Mouse (Mus musculus) limb, embryonic 14.5 days (tissue): ENCODE data around the gene Dmac1. TPM values are rescaled to one million over a fixed set of nuclear protein-coding genes. Genes with fewer than 3 reads are reported as not detected.

Experiments
- ATAC-seq: fragments of 200-750 bp; cut with Nextera tagmentation; 2 replicates; pipeline ENCODE4 v1.8.0; 2017; ENCODE audit warnings: low read depth, moderate number of reproducible peaks, moderate TSS enrichment; ENCODE audit not compliant: low FRiP score
- DNase-seq: peaks from one replicate; pipeline ENCODE4 v3.0.0-alpha.2; 2015; ENCODE audit warnings: low spot score
- H3K27ac ChIP-seq: fragments of 300-500 bp; sonication (generic); replicated peaks from 2 replicates; pipeline ENCODE4 v1.5.1; 2014; ENCODE audit warnings: low read depth, mild to moderate bottlenecking, low read length, moderate library complexity, mixed read lengths
- H3K27me3 ChIP-seq: fragments of 300-500 bp; sonication (generic); 2 replicates; pipeline ENCODE4 v1.6.1; 2014; ENCODE audit warnings: low read length, mixed read lengths; ENCODE audit not compliant: control insufficient read depth, insufficient read depth
- H3K36me3 ChIP-seq: fragments of 300-500 bp; sonication (generic); 2 replicates; pipeline ENCODE4 v1.6.1; 2014; ENCODE audit warnings: mild to moderate bottlenecking, low read length, moderate library complexity, mixed read lengths; ENCODE audit not compliant: control insufficient read depth, insufficient read depth
- H3K4me1 ChIP-seq: fragments of 300-500 bp; sonication (generic); 2 replicates; pipeline ENCODE4 v1.6.1; 2014; ENCODE audit warnings: antibody characterized with exemption, low read length, mixed read lengths; ENCODE audit not compliant: control insufficient read depth, insufficient read depth
- H3K4me2 ChIP-seq: fragments of 300-500 bp; sonication (generic); replicated peaks from 2 replicates; pipeline ENCODE4 v1.6.1; 2014; ENCODE audit warnings: low read depth, mild to moderate bottlenecking, low read length, moderate library complexity; ENCODE audit not compliant: severe bottlenecking
- H3K4me3 ChIP-seq: fragments of 300-500 bp; sonication (generic); replicated peaks from 2 replicates; pipeline ENCODE4 v1.5.1; 2014; ENCODE audit warnings: low read length
- H3K9ac ChIP-seq: fragments of 300-500 bp; sonication (generic); 2 replicates; pipeline ENCODE4 v1.6.1; 2014; ENCODE audit warnings: mild to moderate bottlenecking, low read depth, low read length, moderate library complexity; ENCODE audit not compliant: severe bottlenecking
- H3K9me3 ChIP-seq: fragments of 300-500 bp; sonication (generic); 2 replicates; pipeline ENCODE4 v1.6.1; 2016; ENCODE audit warnings: low read length; ENCODE audit not compliant: control insufficient read depth
- POLR2A ChIP-seq: fragments of 200-500 bp; IDR thresholded peaks from 2 replicates; pipeline ENCODE4 v1.8.0; 2012; ENCODE audit warnings: inconsistent platforms, mild to moderate bottlenecking, moderate library complexity, borderline replicate concordance; ENCODE audit not compliant: insufficient read depth, insufficient read length; ENCODE audit errors: extremely low read depth
- WGBS: fragments of 180-500 bp; shearing (Covaris S2); extraction: QIAGEN DNeasy Blood & Tissue Kit; methylation state at CpG from one replicate; pipeline ENCODE4 v1.1.7; 2014; 5-methylcytosine and 5-hydroxymethylcytosine counted together
- polyA plus RNA-seq, 2 experiments: library from polyadenylated mRNA; depleted of rRNA in 1 of 2; stranded (reverse) in 1 of 2; unstranded in 1 of 2; fragments of >200 nt; fragmentation: Nextera tagmentation in 1 of 2; extraction: Ambion mirVana in 1 of 2; gene quantifications; 2 replicates each; pipeline versions ENCODE4 v1.2.1 to v1.2.3; 2012 to 2014

Dmac1 gene
- polyA plus RNA-seq, 2 experiments: 92.3 to 130 TPM

- WGBS: 65% methylated on average over 2 of the region's 2 CpGs
- no peak overlapping the region for H3K27ac ChIP-seq
- TF ChIP-seq POLR2A: no peak
- ATAC-seq (no peak), DNase-seq (no peak)
- H3K27me3 ChIP-seq: no peaks in the 10 kb centered on the region
- 0 out of 2 replicates have a peak, but pooled peaks cover 3% of the 10 kb centered on the region for H3K4me1 ChIP-seq
- H3K4me3 ChIP-seq: no peak overlapping the region
- H3K36me3 ChIP-seq: peaks cover 3% of the 10 kb centered on the region; the same call in 1 of the 2 replicates
- no peak overlapping the region for H3K4me2 ChIP-seq
- H3K9me3 ChIP-seq: no peaks in the 10 kb centered on the region
- no peak overlapping the region for H3K9ac ChIP-seq
Observed at GRCm38 (mm10) chr4:75267866-75268265, 10.2 kb downstream of the Dmac1 start.

GRCm38 (mm10) chr4:75266773-75267550, 11.1 kb downstream of the Dmac1 start:
- ATAC-seq (no peak), DNase-seq (no peak)
- 79% methylated on average over 6 of the region's 6 CpGs for WGBS
- Histone ChIP-seq H3K4me3 (no peak overlapping the region), H3K27ac (no peak overlapping the region), H3K9ac (no peak overlapping the region), H3K36me3 (no peaks in the 10 kb centered on the region), H3K27me3 (no peaks in the 10 kb centered on the region), H3K4me2 (no peak overlapping the region), H3K4me1 (0 out of 2 replicates have a peak, but pooled peaks cover 3% of the 10 kb centered on the region), H3K9me3 (no peaks in the 10 kb centered on the region)
- TF ChIP-seq POLR2A: no peak

GRCm38 (mm10) chr4:75264219-75264618, 13.9 kb downstream of the Dmac1 start:
- no peak overlapping the region for H3K4me3 ChIP-seq
- no peaks in the 10 kb centered on the region for H3K27me3 ChIP-seq
- no peaks in the 10 kb centered on the region for H3K9me3 ChIP-seq
- no peak overlapping the region for H3K27ac ChIP-seq
- DNase-seq (no peak), ATAC-seq (no peak)
- no peaks in the 10 kb centered on the region for H3K36me3 ChIP-seq
- no peak overlapping the region for H3K9ac ChIP-seq
- no peak for TF ChIP-seq POLR2A
- WGBS: 89% methylated on average over 2 of the region's 2 CpGs
- H3K4me2 ChIP-seq: no peak overlapping the region
- 0 out of 2 replicates have a peak, but pooled peaks cover 3% of the 10 kb centered on the region for H3K4me1 ChIP-seq

GRCm38 (mm10) chr4:75263556-75264129, 14.5 kb downstream of the Dmac1 start:
- no peak for TF ChIP-seq POLR2A
- ATAC-seq: no peak

GRCm38 (mm10) chr4:75262423-75262822, 15.7 kb downstream of the Dmac1 start:
- WGBS: 67% methylated on average over 7 of the region's 7 CpGs
- no peak for TF ChIP-seq POLR2A
- H3K9ac ChIP-seq: no peak overlapping the region

More at GRCm38 (mm10) chr4:75263556-75264129, 14.5 kb downstream of the Dmac1 start:
- Histone ChIP-seq H3K36me3 (no peaks in the 10 kb centered on the region), H3K9me3 (no peaks in the 10 kb centered on the region), H3K27ac (no peak overlapping the region), H3K4me2 (no peak overlapping the region), H3K27me3 (no peaks in the 10 kb centered on the region), H3K4me3 (no peak overlapping the region), H3K4me1 (0 out of 2 replicates have a peak, but pooled peaks cover 3% of the 10 kb centered on the region), H3K9ac (no peak overlapping the region)
- WGBS: 90% methylated on average over 3 of the region's 3 CpGs
- DNase-seq: no peak

More at GRCm38 (mm10) chr4:75262423-75262822, 15.7 kb downstream of the Dmac1 start:
- no peak overlapping the region for H3K27ac ChIP-seq
- no peak overlapping the region for H3K4me2 ChIP-seq
- no peaks in the 10 kb centered on the region for H3K9me3 ChIP-seq
- ATAC-seq: no peak
- H3K4me3 ChIP-seq: no peak overlapping the region
- no peak for DNase-seq
- H3K4me1 ChIP-seq: no peaks in the 10 kb centered on the region
- no peaks in the 10 kb centered on the region for H3K27me3 ChIP-seq
- no peaks in the 10 kb centered on the region for H3K36me3 ChIP-seq
